Mouse (Mus musculus) MEL (cell line): ENCODE measurements around the gene Myh6. TPM values are rescaled to one million over a fixed set of nuclear protein-coding genes. Genes with fewer than 3 reads are reported as not detected.

Experiments
- DNase-seq: peaks from one replicate; pipeline ENCODE4 v3.0.0; 2011; ENCODE audit warnings: low read depth, low spot score
- H3K27ac ChIP-seq: 2 replicates; pipeline ENCODE4 v1.5.1; 2012; ENCODE audit warnings: low read depth, mild to moderate bottlenecking, control low read depth, low read length, moderate library complexity; ENCODE audit not compliant: control insufficient read depth
- H3K27me3 ChIP-seq, 2 experiments: fragments of 150-350 bp in 1 of 2; sonication (generic) in 1 of 2; 2 replicates each; pipeline ENCODE4 v1.6.1; 2012; ENCODE audit warnings: low read length in 2 of 2, mild to moderate bottlenecking in 2 of 2, improper control_type of control experiment in 1 of 2, moderate library complexity in 1 of 2; ENCODE audit not compliant: insufficient read depth in 2 of 2, control insufficient read depth in 1 of 2
- H3K36me3 ChIP-seq, 2 experiments: 2 replicates each; pipeline ENCODE4 v1.6.1; 2012 to 2014; ENCODE audit warnings: low read length in 2 of 2, improper control_type of control experiment in 1 of 2, inconsistent platforms in 1 of 2, mild to moderate bottlenecking in 1 of 2; ENCODE audit not compliant: insufficient read depth in 2 of 2, control insufficient read depth in 1 of 2
- H3K4me1 ChIP-seq, 2 experiments: fragments of 150-350 bp in 1 of 2; sonication (generic) in 1 of 2; 2 replicates each; pipeline ENCODE4 v1.6.1; 2012; ENCODE audit warnings: low read length in 2 of 2, improper control_type of control experiment in 1 of 2, mild to moderate bottlenecking in 1 of 2; ENCODE audit not compliant: insufficient read depth in 2 of 2, control insufficient read depth in 1 of 2
- H3K4me3 ChIP-seq, 2 experiments: fragments of 150-350 bp in 1 of 2; sonication (generic) in 1 of 2; 2 replicates each; pipeline ENCODE4 v1.5.1; 2012; ENCODE audit warnings: low read depth in 2 of 2, low read length in 2 of 2, mild to moderate bottlenecking in 2 of 2, moderate library complexity in 2 of 2, control low read depth in 1 of 2, improper control_type of control experiment in 1 of 2; ENCODE audit not compliant: control insufficient read depth in 1 of 2, insufficient read depth in 1 of 2
- H3K79me2 ChIP-seq: 2 replicates; pipeline ENCODE4 v1.6.1; 2012; ENCODE audit warnings: mild to moderate bottlenecking, low read length, moderate library complexity; ENCODE audit not compliant: control insufficient read depth, poor library complexity, insufficient read depth
- H3K9ac ChIP-seq: 2 replicates; pipeline ENCODE4 v1.6.1; 2012; ENCODE audit warnings: low read depth, mild to moderate bottlenecking, control low read depth, low read length, moderate library complexity; ENCODE audit not compliant: control insufficient read depth, poor library complexity, severe bottlenecking
- H3K9me3 ChIP-seq: fragments of 150-350 bp; sonication (generic); replicated peaks from 2 replicates; pipeline ENCODE4 v1.6.1; 2012; ENCODE audit warnings: mild to moderate bottlenecking, low read length, improper control_type of control experiment, moderate library complexity; ENCODE audit not compliant: insufficient read depth
- BHLHE40 ChIP-seq: IDR thresholded peaks from 2 replicates; pipeline ENCODE4 v1.6.1; 2012; ENCODE audit warnings: low read depth, mild to moderate bottlenecking, inconsistent platforms, low read length, improper control_type of control experiment, borderline replicate concordance
- CHD2 ChIP-seq: IDR thresholded peaks from 2 replicates; pipeline ENCODE4 v1.6.1; 2011; ENCODE audit warnings: low read length, improper control_type of control experiment
- E2F4 ChIP-seq: IDR thresholded peaks from 2 replicates; pipeline ENCODE4 v1.6.1; 2011; ENCODE audit warnings: low read depth, low read length, improper control_type of control experiment, borderline replicate concordance
- EP300 ChIP-seq, 2 experiments: IDR thresholded peaks; 2 replicates each; pipeline ENCODE4 v1.6.1; 2011; ENCODE audit warnings: improper control_type of control experiment in 2 of 2, low read length in 2 of 2, low read depth in 1 of 2, mild to moderate bottlenecking in 1 of 2
- GABPA ChIP-seq: IDR thresholded peaks from 2 replicates; pipeline ENCODE4 v1.6.1; 2012; ENCODE audit warnings: low read depth, mild to moderate bottlenecking, inconsistent platforms, low read length, improper control_type of control experiment, moderate library complexity
- GATA1 ChIP-seq: IDR thresholded peaks from 2 replicates; pipeline ENCODE4 v1.6.1; 2011; ENCODE audit warnings: low read depth, low read length, improper control_type of control experiment
- HCFC1 ChIP-seq: IDR thresholded peaks from 2 replicates; pipeline ENCODE4 v1.6.1; 2012; ENCODE audit warnings: low read depth, mild to moderate bottlenecking, inconsistent platforms, low read length, improper control_type of control experiment, moderate library complexity
- KAT2A ChIP-seq: conservative IDR thresholded peaks from 2 replicates; pipeline ENCODE4 v1.6.1; 2012; ENCODE audit warnings: low read depth, low read length, improper control_type of control experiment, inconsistent platforms
- MXI1 ChIP-seq: IDR thresholded peaks from 2 replicates; pipeline ENCODE4 v1.6.1; 2011; ENCODE audit warnings: mild to moderate bottlenecking, low read depth, low read length, improper control_type of control experiment
- MYB ChIP-seq: IDR thresholded peaks from 2 replicates; pipeline ENCODE4 v1.6.1; 2011; ENCODE audit warnings: mild to moderate bottlenecking, low read depth, low read length, improper control_type of control experiment
- NRF1 ChIP-seq: IDR thresholded peaks from 2 replicates; pipeline ENCODE4 v1.6.1; 2014; ENCODE audit warnings: low read depth, mild to moderate bottlenecking, inconsistent platforms, low read length, improper control_type of control experiment, moderate library complexity; ENCODE audit not compliant: poor library complexity, insufficient read depth, severe bottlenecking
- POLR2A ChIP-seq, 2 experiments: IDR thresholded peaks; 2 replicates each; pipeline ENCODE4 v1.6.1; 2011 to 2012; ENCODE audit warnings: low read length in 2 of 2, mild to moderate bottlenecking in 2 of 2, control low read depth in 1 of 2, improper control_type of control experiment in 1 of 2, low read depth in 1 of 2, moderate library complexity in 1 of 2; ENCODE audit not compliant: control insufficient read depth in 1 of 2, insufficient read depth in 1 of 2, poor library complexity in 1 of 2
- POLR2AphosphoS2 ChIP-seq: IDR thresholded peaks from 2 replicates; pipeline ENCODE4 v1.6.1; 2011; ENCODE audit warnings: low read length, improper control_type of control experiment
- RCOR1 ChIP-seq: IDR thresholded peaks from 2 replicates; pipeline ENCODE4 v1.6.1; 2012; ENCODE audit warnings: low read depth, mild to moderate bottlenecking, inconsistent platforms, low read length, improper control_type of control experiment
- SMC3 ChIP-seq: IDR thresholded peaks from 2 replicates; pipeline ENCODE4 v1.6.1; 2011; ENCODE audit warnings: low read depth, low read length, improper control_type of control experiment
- TBP ChIP-seq: IDR thresholded peaks from 2 replicates; pipeline ENCODE4 v1.8.0; 2011; ENCODE audit warnings: low read depth, low read length, improper control_type of control experiment
- TCF12 ChIP-seq: IDR thresholded peaks from 2 replicates; pipeline ENCODE4 v1.6.1; 2014; ENCODE audit warnings: low read depth, mild to moderate bottlenecking, inconsistent platforms, low read length, improper control_type of control experiment, moderate library complexity
- USF2 ChIP-seq, 2 experiments: IDR thresholded peaks; 2 replicates each; pipeline ENCODE4 v1.6.1; 2011 to 2012; ENCODE audit warnings: improper control_type of control experiment in 2 of 2, low read length in 2 of 2, borderline replicate concordance in 1 of 2, inconsistent platforms in 1 of 2, low read depth in 1 of 2, mild to moderate bottlenecking in 1 of 2; ENCODE audit not compliant: insufficient read depth in 1 of 2
- ZC3H11A ChIP-seq: IDR thresholded peaks from 2 replicates; pipeline ENCODE4 v1.6.1; 2012; ENCODE audit warnings: low read depth, mild to moderate bottlenecking, inconsistent platforms, low read length, improper control_type of control experiment
- ZKSCAN1 ChIP-seq: IDR thresholded peaks from 2 replicates; pipeline ENCODE4 v1.6.1; 2012; ENCODE audit warnings: low read depth, mild to moderate bottlenecking, inconsistent platforms, low read length, improper control_type of control experiment, moderate library complexity
- polyA plus RNA-seq, 2 experiments: library from polyadenylated mRNA; stranded (reverse) in 1 of 2; unstranded in 1 of 2; fragments of >175 nt in 1 of 2; fragments of >200 nt in 1 of 2; gene quantifications; 2 replicates each; pipeline versions ENCODE4 v1.2.1 to v1.2.4; 2012; ENCODE audit warnings: low replicate concordance in 2 of 2, low read depth in 1 of 2; ENCODE audit not compliant: insufficient read length in 2 of 2, insufficient read depth in 1 of 2, missing spikeins in 1 of 2
- total RNA-seq: library from RNA; depleted of rRNA; stranded (reverse); fragments of 300-350 nt; gene quantifications from 2 replicates; pipeline ENCODE4 v1.2.3, GENCODE M21; 2012

Gene Myh6
- total and polyA plus RNA-seq, 3 experiments, result not detected

DNA sequence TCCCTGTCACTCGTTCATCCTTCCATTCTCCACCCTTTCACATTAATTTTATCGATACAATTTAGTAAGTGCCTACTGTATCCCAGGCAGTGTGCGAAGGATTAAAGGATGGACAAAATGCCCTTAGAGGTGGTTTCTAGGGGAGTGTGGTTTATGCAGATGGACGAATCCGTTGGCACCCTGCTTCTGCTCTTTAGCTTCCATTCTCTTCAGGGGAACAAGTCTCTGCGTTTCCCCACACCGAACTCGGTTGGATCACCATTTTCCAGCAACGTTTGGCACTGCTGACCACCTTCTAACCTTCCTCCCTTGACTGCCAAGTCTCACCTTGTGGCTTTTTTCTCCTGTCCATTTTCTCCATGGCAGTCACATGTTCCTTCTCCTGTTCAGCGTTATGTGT is 53.4 kb downstream of the Myh6 start:
- Histone ChIP-seq H3K4me3 (0 out of 4 replicates have a peak overlapping the region, but pooled peaks of 1 of the 2 experiments have one; percentile 32), H3K4me1 (no peaks in the 10 kb centered on the region; a peak in 1 of 4 replicates), H3K27me3 (peaks cover 9 to 13% of the 10 kb centered on the region in 2 experiments; a peak in 3 of 4 replicates)
- no peak for TF ChIP-seq HCFC1
- TF ChIP-seq BHLHE40, result no peak
- no peak for TF ChIP-seq NRF1
- no peak for TF ChIP-seq GABPA
- no peak for TF ChIP-seq SMC3
- no peak for TF ChIP-seq TCF12
- no peak for TF ChIP-seq ZKSCAN1
- no peak for TF ChIP-seq GATA1
- TF ChIP-seq TBP, result no peak
- TF ChIP-seq, all 39 proteins: peak for 0
- Histone ChIP-seq H3K9me3 (no peaks in the 10 kb centered on the region), H3K27ac (no peak overlapping the region), H3K36me3 (no peaks in the 10 kb centered on the region), H3K9ac (no peak overlapping the region), H3K79me2 (no peaks in the 10 kb centered on the region)
- DNase-seq, result no peak

DNA sequence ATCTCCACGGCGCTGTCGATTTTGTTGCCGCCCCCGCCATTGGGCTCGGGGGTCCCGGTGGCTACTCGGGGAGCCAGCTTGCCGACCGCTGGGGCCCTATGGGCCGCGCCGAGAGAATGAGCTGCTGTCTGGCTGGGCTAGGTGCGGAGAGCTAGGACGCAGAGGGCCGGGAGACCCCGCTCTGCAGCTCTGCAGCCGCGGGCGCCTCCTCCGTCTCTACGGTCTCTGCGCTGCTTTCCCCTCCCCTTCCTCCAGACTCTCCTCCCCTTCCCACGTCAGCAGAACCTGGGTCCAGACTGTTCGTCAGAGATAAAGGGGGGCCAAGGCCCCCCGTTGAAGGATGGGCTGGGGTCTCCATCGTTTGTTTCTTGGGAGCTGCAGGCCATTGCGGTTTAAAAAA is 53.8 kb downstream of the Myh6 start, which contains the start of gene Slc22a17:
Gene Slc22a17 (minus strand): TSS at position 247 of the 400 bp plus-strand sequence.
- Histone ChIP-seq H3K4me3 (peak within 1 kb of the TSS in 1 of 2 experiments; percentile 32; a peak in 2 of 4 replicates), H3K9ac (no peak within 1 kb of the TSS)
- no peak for TF ChIP-seq MYB
- no peak for TF ChIP-seq USF2 (IDR thresholded peaks at IDR 0.05; ENCODE audit: borderline replicate concordance in 1 of 2, insufficient read depth in 1 of 2, low read depth in 1 of 2, low read length in 2 of 2)
- no peak for TF ChIP-seq ZKSCAN1
- TF ChIP-seq KAT2A, result no peak
- TF ChIP-seq E2F4, result no peak
- TF ChIP-seq ZC3H11A, result no peak
- TF ChIP-seq EP300 (IDR thresholded peaks at IDR 0.05; ENCODE audit: low read depth in 1 of 2, low read length in 2 of 2), result no peak
- TF ChIP-seq GABPA, result no peak
- no peak for TF ChIP-seq MXI1
- TF ChIP-seq TCF12, result no peak
- no peak for TF ChIP-seq POLR2A (IDR thresholded peaks at IDR 0.05; ENCODE audit: control insufficient read depth in 1 of 2, insufficient read depth in 1 of 2, low read depth in 1 of 2, low read length in 2 of 2, poor library complexity in 1 of 2)
- no peak for TF ChIP-seq POLR2AphosphoS2
- no peak for TF ChIP-seq RCOR1
- TF ChIP-seq CHD2, result no peak
- TF ChIP-seq, all 39 proteins: peak for 0
- H3K36me3 ChIP-seq, result no peaks in the 10 kb centered on the region
- peaks cover 9 to 13% of the 10 kb centered on the region in 2 experiments; a peak in 3 of 4 replicates for H3K27me3 ChIP-seq
- DNase-seq, result no peak
- no peaks in the 10 kb centered on the region for H3K9me3 ChIP-seq
- H3K79me2 ChIP-seq, result no peaks in the 10 kb centered on the region
- no peak within 1 kb of the TSS for H3K27ac ChIP-seq
- no peaks in the 10 kb centered on the region; a peak in 1 of 4 replicates for H3K4me1 ChIP-seq
